Mouse (Mus musculus) embryo, embryonic 10 days (tissue): ENCODE measurements around the gene Fam50a.
A peak's percentile ranks its signal among the peaks of the same experiment; 100 is the strongest.

Source experiments
- DNase-seq: peaks from one replicate; pipeline ENCODE4 v3.0.0-alpha.2; 2015; ENCODE audit warnings: low spot score

The Fam50a gene

GRCm38 (mm10) chrX:74312540-74313464, at the start of gene Fam50a:
Fam50a (plus strand) TSS chrX:74313033.
- peak; percentile 95 for DNase-seq

- DNase-seq = no peak
These were observed 43.1 kb upstream of the Fam50a start for GRCm38 (mm10) chrX:74269736-74270061.

GRCm38 (mm10) chrX:74270062-74270901, 42.6 kb upstream of the Fam50a start, which contains the start of gene Rpl10:
Rpl10 (plus strand) TSS chrX:74270812.
- peak; percentile 95 for DNase-seq

GRCm38 (mm10) chrX:74270902-74271551, 41.8 kb upstream of the Fam50a start:
- peak; percentile 60 for DNase-seq

GRCm38 (mm10) chrX:74273422-74274322, 39.2 kb upstream of the Fam50a start:
- peak; percentile 17 for DNase-seq

GRCm38 (mm10) chrX:74277916-74278315, 34.9 kb upstream of the Fam50a start:
- DNase-seq = no peak

GRCm38 (mm10) chrX:74281041-74281731, 31.6 kb upstream of the Fam50a start:
- no peak for DNase-seq

- DNase-seq = peak; percentile 76
These were observed 31.0 kb upstream of the Fam50a start, which contains the start of the genes Taz and Dnase1l1 for GRCm38 (mm10) chrX:74281732-74282394. Taz (plus strand) TSS chrX:74281912. Dnase1l1 (minus strand) TSS chrX:74282337.

- DNase-seq = peak; percentile 92
These were observed 30.3 kb upstream of the Fam50a start for GRCm38 (mm10) chrX:74282395-74283091.

- no peak for DNase-seq
These were observed 29.8 kb upstream of the Fam50a start for GRCm38 (mm10) chrX:74283092-74283437.

GRCm38 (mm10) chrX:74293431-74293830, 19.4 kb upstream of the Fam50a start:
- no peak for DNase-seq

GRCm38 (mm10) chrX:74296538-74297448, 16.0 kb upstream of the Fam50a start, which contains the start of gene Atp6ap1:
Atp6ap1 (plus strand) TSS chrX:74297097.
- peak; percentile 94 for DNase-seq

GRCm38 (mm10) chrX:74298348-74298747, 14.5 kb upstream of the Fam50a start:
- DNase-seq = no peak

- no peak for DNase-seq
These were observed 13.1 kb upstream of the Fam50a start for GRCm38 (mm10) chrX:74299721-74300120.

GRCm38 (mm10) chrX:74304867-74305700, 7.7 kb upstream of the Fam50a start, which contains the start of gene Gdi1:
Gdi1 (plus strand) TSS chrX:74304998.
- DNase-seq = peak; percentile 75

- peak; percentile 65 for DNase-seq
These were observed 15.9 kb downstream of the Fam50a start, which contains the start of gene Plxna3 for GRCm38 (mm10) chrX:74328725-74329161. Plxna3 (plus strand) TSS chrX:74329066.

GRCm38 (mm10) chrX:74329215-74329671, 16.4 kb downstream of the Fam50a start:
- DNase-seq = no peak
